Mouse (Mus musculus): ENCODE measurements at regions not wholly inside any gene's neighbourhood (a gene's known extent, or its start where the extent isn't known, plus 50 kb on each side); places are given as distances from the start of the nearest gene placed in this dataset.
A peak's percentile ranks its signal among the peaks of the same experiment; 100 is the strongest.

DNA sequence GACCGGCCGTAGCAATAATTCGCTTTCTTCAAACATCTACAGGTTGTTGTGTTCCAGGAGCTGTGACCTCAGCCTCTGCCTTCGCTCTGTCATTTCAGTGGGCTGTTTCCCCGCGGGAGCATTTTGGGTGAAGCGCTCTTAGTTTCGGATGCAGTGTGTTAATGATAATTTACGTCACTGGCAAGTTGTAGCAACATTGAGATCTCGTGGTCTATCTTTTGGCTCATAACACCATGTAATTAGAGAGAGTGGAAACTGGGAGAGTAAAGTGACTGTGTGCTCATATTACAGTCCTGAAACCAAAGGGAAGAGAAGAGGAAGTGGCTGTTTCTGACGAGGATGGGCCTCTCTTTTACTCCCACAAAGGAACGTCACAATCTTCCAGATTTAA lies 171.4 kb upstream of the Map3k1 start:
- peak in 1 of 2 experiments; percentile 62 for DNase-seq (ENCODE audit: low read depth in 1 of 2, low spot score in 2 of 2)
- Histone ChIP-seq H3K27me3 (ENCODE audit: control insufficient read depth, insufficient read depth, low read length) (no peaks in the 10 kb centered on the region), H3K27ac (ENCODE audit: insufficient read depth, low read length) (peak overlapping the region; percentile 26), H3K36me3 (ENCODE audit: control insufficient read depth, insufficient read depth, low read length) (no peaks in the 10 kb centered on the region), H3K4me3 (ENCODE audit: extremely low read depth, insufficient read depth, insufficient read length) (no peak overlapping the region), H3K4me1 (ENCODE audit: control insufficient read depth, insufficient read depth, insufficient read length) (peaks cover 28% of the 10 kb centered on the region)
- 53% methylated on average over 12 of the region's 12 CpGs for WGBS
- TF ChIP-seq CTCF (IDR thresholded peaks at IDR 0.05; ENCODE audit: extremely low read depth, insufficient read depth, insufficient read length, insufficient replicate concordance) (no peak), POLR2A (IDR thresholded peaks at IDR 0.05; ENCODE audit: low read depth, low read length) (no peak)

DNA sequence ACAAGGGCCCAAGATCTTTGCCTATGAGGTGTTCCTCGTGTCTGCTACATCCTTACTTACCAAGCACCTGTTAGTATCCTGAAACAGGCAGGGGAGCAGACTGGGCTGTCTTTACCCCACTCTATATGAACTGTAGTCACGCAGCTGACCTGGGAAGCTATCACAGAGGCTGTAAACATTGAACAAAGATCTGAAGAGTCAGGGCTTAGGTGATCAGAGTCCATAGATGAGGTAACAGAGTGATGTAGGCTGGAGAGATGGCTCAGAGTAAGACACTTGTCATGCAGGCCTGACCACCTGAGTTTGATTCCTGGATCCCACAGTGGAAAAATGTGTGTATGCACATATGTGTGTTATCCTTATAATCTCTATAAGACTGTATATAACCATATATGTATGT lies 172.3 kb upstream of the Map3k1 start:
- H3K4me3 ChIP-seq (ENCODE audit: extremely low read depth, insufficient read depth, insufficient read length), result no peak overlapping the region
- no peak for TF ChIP-seq CTCF (IDR thresholded peaks at IDR 0.05; ENCODE audit: extremely low read depth, insufficient read depth, insufficient read length, insufficient replicate concordance)
- no peak for TF ChIP-seq POLR2A (IDR thresholded peaks at IDR 0.05; ENCODE audit: low read depth, low read length)

DNA sequence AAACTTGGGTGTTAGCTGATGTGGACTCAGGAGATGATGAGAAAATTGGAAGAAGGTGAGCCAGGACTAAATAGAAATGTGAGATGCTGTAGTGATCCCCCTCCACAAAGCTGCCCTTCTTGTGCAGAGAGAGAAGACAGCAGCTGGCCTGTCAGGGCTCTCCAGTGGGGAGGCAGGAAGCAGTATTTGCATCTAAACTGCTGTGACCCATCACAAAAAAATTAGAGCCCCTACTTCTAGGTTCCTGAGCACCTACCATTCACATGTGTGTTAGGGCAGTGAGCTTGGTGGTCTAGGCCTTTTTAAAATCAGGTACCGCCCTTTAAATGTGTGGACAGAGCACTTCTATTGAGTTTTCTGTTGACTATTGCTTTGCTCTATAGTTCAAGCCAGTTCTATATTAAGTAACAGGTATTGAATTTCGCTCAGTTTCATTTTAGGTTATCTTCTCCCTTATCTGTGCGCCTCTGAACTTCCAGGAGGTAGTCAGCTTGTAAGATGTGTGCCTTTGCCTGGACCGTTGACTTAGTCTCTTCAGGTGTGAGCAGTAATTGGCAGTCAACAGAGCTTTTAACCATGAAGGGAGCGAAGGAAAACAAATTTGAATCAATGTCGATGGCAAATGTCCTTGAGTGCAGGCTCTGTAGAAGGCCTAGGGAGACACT lies 174.1 kb upstream of the Map3k1 start:
- Histone ChIP-seq H3K27ac (ENCODE audit: insufficient read depth, low read length) (peak overlapping the region; percentile 87), H3K4me1 (ENCODE audit: control insufficient read depth, insufficient read depth, insufficient read length) (peaks cover 28% of the 10 kb centered on the region), H3K36me3 (ENCODE audit: control insufficient read depth, insufficient read depth, low read length) (no peaks in the 10 kb centered on the region), H3K4me3 (ENCODE audit: extremely low read depth, insufficient read depth, insufficient read length) (no peak overlapping the region), H3K27me3 (ENCODE audit: control insufficient read depth, insufficient read depth, low read length) (no peaks in the 10 kb centered on the region)
- TF ChIP-seq CTCF (IDR thresholded peaks at IDR 0.05; ENCODE audit: extremely low read depth, insufficient read depth, insufficient read length, insufficient replicate concordance) (no peak), POLR2A (IDR thresholded peaks at IDR 0.05; ENCODE audit: low read depth, low read length) (no peak)
- WGBS, result 50% methylated on average over 6 of the region's 6 CpGs
- DNase-seq (ENCODE audit: low read depth in 1 of 2, low spot score in 2 of 2), result peak in 1 of 2 experiments; percentile 40

More for the DNA sequence above, 172.3 kb upstream of the Map3k1 start:
- H3K4me1 ChIP-seq (ENCODE audit: control insufficient read depth, insufficient read depth, insufficient read length), result peaks cover 28% of the 10 kb centered on the region
- no peak overlapping the region for H3K27ac ChIP-seq (ENCODE audit: insufficient read depth, low read length)
- 91% methylated on average over 2 of the region's 2 CpGs for WGBS
- no peaks in the 10 kb centered on the region for H3K36me3 ChIP-seq (ENCODE audit: control insufficient read depth, insufficient read depth, low read length)
- no peaks in the 10 kb centered on the region for H3K27me3 ChIP-seq (ENCODE audit: control insufficient read depth, insufficient read depth, low read length)
- no peak for DNase-seq (ENCODE audit: low read depth in 1 of 2, low spot score in 2 of 2)

DNA sequence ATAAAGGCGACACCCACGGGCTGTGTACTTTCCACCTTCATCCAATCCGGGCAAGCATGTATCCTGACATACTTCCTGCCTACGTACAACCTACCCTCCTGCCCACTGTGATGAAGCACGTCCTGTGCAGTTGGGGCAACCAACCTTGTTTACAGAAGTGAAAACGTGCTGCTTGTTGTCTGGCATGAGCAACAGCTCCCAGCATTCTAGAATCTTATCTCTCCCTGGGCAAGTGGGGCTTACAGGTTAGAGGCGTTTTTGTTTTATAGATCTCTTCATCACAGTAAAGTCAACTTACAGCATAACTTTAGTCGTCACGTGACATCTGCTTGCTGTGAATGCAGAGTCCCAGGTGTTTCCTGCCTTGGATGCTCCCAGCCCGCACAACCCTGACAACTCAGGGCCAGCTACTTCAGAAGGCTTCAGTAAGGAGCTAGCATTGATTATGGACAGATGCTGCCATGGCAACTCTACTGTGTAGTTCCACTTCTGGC lies 175.3 kb upstream of the Map3k1 start:
- Histone ChIP-seq H3K36me3 (ENCODE audit: control insufficient read depth, insufficient read depth, low read length) (no peaks in the 10 kb centered on the region), H3K27me3 (ENCODE audit: control insufficient read depth, insufficient read depth, low read length) (no peaks in the 10 kb centered on the region), H3K27ac (ENCODE audit: insufficient read depth, low read length) (peak overlapping the region; percentile 87), H3K4me3 (ENCODE audit: extremely low read depth, insufficient read depth, insufficient read length) (no peak overlapping the region), H3K4me1 (ENCODE audit: control insufficient read depth, insufficient read depth, insufficient read length) (peaks cover 26% of the 10 kb centered on the region)
- peak; percentile 9; the same call in 1 of the 2 replicates for TF ChIP-seq POLR2A (IDR thresholded peaks at IDR 0.05; ENCODE audit: low read depth, low read length)
- no peak for TF ChIP-seq CTCF (IDR thresholded peaks at IDR 0.05; ENCODE audit: extremely low read depth, insufficient read depth, insufficient read length, insufficient replicate concordance)
- WGBS, result 13% methylated on average over 10 of the region's 10 CpGs
- DNase-seq (ENCODE audit: low read depth in 1 of 2, low spot score in 2 of 2), result peak; percentile 39 to 87

DNA sequence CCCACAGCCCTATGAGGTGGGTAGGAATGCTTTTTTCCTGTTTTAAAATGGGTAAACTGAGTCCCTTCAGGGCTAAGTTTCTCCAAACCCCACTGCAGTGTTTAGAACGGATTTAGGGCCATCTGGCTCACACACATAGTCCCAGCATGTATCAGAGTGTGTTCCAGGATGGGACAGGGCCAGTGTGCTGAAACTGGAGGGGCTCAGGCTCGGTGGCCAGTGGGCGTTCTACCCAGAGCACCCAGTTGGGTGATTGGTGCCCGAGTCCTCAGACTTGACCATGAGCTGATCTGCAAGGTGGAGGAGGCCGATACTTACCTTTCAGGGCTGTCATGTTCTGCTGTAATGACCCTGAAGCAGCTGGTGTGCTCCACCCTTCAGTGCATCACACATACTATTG lies 176.6 kb upstream of the Map3k1 start:
- 85% methylated on average over 5 of the region's 5 CpGs for WGBS
- DNase-seq (ENCODE audit: low read depth in 1 of 2, low spot score in 2 of 2), result no peak
- peaks cover 16% of the 10 kb centered on the region for H3K4me1 ChIP-seq (ENCODE audit: control insufficient read depth, insufficient read depth, insufficient read length)
- TF ChIP-seq CTCF (IDR thresholded peaks at IDR 0.05; ENCODE audit: extremely low read depth, insufficient read depth, insufficient read length, insufficient replicate concordance) (no peak), POLR2A (IDR thresholded peaks at IDR 0.05; ENCODE audit: low read depth, low read length) (no peak)
- H3K27me3 ChIP-seq (ENCODE audit: control insufficient read depth, insufficient read depth, low read length), result no peaks in the 10 kb centered on the region
- no peak overlapping the region for H3K27ac ChIP-seq (ENCODE audit: insufficient read depth, low read length)
- no peak overlapping the region for H3K4me3 ChIP-seq (ENCODE audit: extremely low read depth, insufficient read depth, insufficient read length)
- H3K36me3 ChIP-seq (ENCODE audit: control insufficient read depth, insufficient read depth, low read length), result no peaks in the 10 kb centered on the region

DNA sequence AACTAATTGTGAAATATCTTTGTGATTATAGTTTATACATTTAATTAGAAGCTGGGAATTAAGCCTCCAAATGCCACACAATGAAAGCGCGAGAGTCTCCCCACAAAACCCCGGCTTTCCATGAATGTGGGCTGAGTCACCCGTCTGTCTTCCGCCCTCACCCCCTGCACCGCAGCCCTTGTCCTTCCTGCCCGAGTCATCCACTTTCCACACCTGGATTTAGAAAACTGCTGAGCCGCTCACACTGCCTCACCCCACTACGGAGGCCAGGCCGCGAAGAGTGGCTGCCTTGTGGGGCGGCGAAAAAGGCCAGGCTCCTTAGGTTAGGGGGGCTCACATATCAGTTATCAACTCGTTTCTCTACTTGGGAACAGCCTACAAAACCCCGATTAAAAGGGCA lies 177.9 kb upstream of the Map3k1 start:
- H3K36me3 ChIP-seq (ENCODE audit: control insufficient read depth, insufficient read depth, low read length), result no peaks in the 10 kb centered on the region
- H3K4me1 ChIP-seq (ENCODE audit: control insufficient read depth, insufficient read depth, insufficient read length), result peaks cover 21% of the 10 kb centered on the region
- H3K4me3 ChIP-seq (ENCODE audit: extremely low read depth, insufficient read depth, insufficient read length), result no peak overlapping the region
- TF ChIP-seq CTCF (IDR thresholded peaks at IDR 0.05; ENCODE audit: extremely low read depth, insufficient read depth, insufficient read length, insufficient replicate concordance) (no peak), POLR2A (IDR thresholded peaks at IDR 0.05; ENCODE audit: low read depth, low read length) (no peak)
- WGBS, result 76% methylated on average over 15 of the region's 15 CpGs
- DNase-seq (ENCODE audit: low read depth in 1 of 2, low spot score in 2 of 2), result no peak
- H3K27ac ChIP-seq (ENCODE audit: insufficient read depth, low read length), result no peak overlapping the region
- H3K27me3 ChIP-seq (ENCODE audit: control insufficient read depth, insufficient read depth, low read length), result no peaks in the 10 kb centered on the region

DNA sequence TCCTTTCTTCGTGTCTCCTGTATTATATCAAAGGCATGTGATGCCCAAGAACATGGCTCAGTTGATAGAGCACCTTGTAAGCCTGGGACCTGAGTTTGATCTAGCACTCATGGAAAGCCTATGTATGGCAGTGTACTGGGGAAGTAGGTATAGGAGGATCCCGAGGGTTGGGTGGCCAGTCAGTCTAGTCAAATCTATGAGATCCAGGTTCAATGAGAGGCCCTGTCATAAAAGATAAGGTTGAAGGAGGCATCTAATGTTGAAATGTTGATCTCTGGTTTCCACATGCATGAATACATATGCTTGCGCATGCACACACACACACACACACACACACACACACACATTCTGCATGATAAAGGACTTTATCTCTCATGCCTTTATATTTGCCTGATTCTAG lies 178.6 kb upstream of the Map3k1 start:
- DNase-seq (ENCODE audit: low read depth in 1 of 2, low spot score in 2 of 2), result no peak
- Histone ChIP-seq H3K4me1 (ENCODE audit: control insufficient read depth, insufficient read depth, insufficient read length) (peaks cover 17% of the 10 kb centered on the region), H3K4me3 (ENCODE audit: extremely low read depth, insufficient read depth, insufficient read length) (no peak overlapping the region), H3K36me3 (ENCODE audit: control insufficient read depth, insufficient read depth, low read length) (no peaks in the 10 kb centered on the region), H3K27me3 (ENCODE audit: control insufficient read depth, insufficient read depth, low read length) (no peaks in the 10 kb centered on the region), H3K27ac (ENCODE audit: insufficient read depth, low read length) (no peak overlapping the region)
- WGBS, result 82% methylated on average over 3 of the region's 3 CpGs
- TF ChIP-seq POLR2A (IDR thresholded peaks at IDR 0.05; ENCODE audit: low read depth, low read length) (no peak), CTCF (IDR thresholded peaks at IDR 0.05; ENCODE audit: extremely low read depth, insufficient read depth, insufficient read length, insufficient replicate concordance) (no peak)

All from spleen, adult 2 months (tissue).